Mouse (Mus musculus) spleen, adult 2 months (tissue): Measurements from ENCODE around the gene Nfrkb.

Source experiments
- CTCF ChIP-seq: fragments of 200-500 bp; IDR thresholded peaks from 2 replicates; pipeline ENCODE4 v1.5.1; 2011; ENCODE audit warnings: mild to moderate bottlenecking, inconsistent platforms; ENCODE audit not compliant: insufficient read depth, insufficient read length, insufficient replicate concordance; ENCODE audit errors: extremely low read depth
- POLR2A ChIP-seq: fragments of 200-500 bp; IDR thresholded peaks from 2 replicates; pipeline ENCODE4 v1.6.1; 2011; ENCODE audit warnings: low read depth, low read length, inconsistent platforms

DNA sequence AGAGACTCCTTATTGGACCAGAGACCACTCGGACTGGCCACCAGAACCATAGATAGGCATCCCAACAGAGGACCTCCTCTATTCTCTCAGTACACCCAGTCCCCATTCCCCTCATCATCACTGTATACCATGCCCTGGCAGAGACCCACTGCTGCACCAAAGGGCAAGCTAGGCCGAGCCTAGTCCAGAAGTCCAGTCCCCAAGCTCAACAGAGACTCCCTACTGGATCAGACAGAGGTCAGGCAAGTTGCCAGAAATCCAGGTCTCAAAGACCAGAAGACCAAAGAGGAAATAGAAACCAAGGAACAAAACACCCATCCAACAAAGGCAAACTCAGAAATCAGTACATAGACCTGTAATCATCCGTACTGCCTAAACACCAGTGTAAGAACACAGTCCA, 14.3 kb upstream of the Nfrkb start:
- TF ChIP-seq CTCF (no peak), POLR2A (no peak)
